Mouse (Mus musculus): ENCODE measurements around the gene Elmo1. TPM values are rescaled to one million over a fixed set of nuclear protein-coding genes. Genes with fewer than 3 reads are reported as not detected.

Gene Elmo1
- polyA plus RNA-seq, 1 experiment from 2014 or later, result 34.9 TPM

DNA sequence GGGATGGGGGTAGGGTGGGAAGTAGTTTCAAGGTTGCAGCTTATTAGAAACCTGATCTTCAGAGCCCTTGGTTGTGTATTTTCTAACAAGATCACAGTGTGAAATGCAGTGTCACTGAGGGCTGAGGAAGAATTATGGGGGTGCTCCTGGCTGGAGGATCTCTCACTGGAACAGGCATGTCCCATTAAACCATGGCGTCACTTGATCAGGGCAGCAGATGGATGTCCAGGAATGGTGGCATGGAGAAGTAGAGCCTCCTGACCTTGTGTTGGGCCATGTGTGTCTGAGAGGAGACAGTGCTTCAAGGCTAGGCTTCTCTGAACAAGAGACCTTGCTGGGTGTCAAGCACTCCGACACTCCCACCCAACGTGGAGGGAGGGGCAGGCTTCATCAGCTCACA is 431.1 kb downstream of the Elmo1 start:
- Histone ChIP-seq H3K4me2 (replicated peaks) (no peak overlapping the region), H3K36me3 (no peaks in the 10 kb centered on the region), H3K9ac (replicated peaks) (no peak overlapping the region), H3K4me1 (peaks cover 17% of the 10 kb centered on the region), H3K4me3 (no peak overlapping the region), H3K9me3 (no peaks in the 10 kb centered on the region), H3K27me3 (no peaks in the 10 kb centered on the region), H3K27ac (replicated peaks) (no peak overlapping the region)
- WGBS, result 78% methylated on average over 3 of the region's 3 CpGs
- no peak for ATAC-seq (replicated peaks)

GRCm38 (mm10) chr13:20523671-20524070 is 433.3 kb downstream of the Elmo1 start:
- Histone ChIP-seq H3K9ac (replicated peaks) (no peak overlapping the region), H3K4me3 (no peak overlapping the region), H3K27ac (replicated peaks) (no peak overlapping the region), H3K4me2 (replicated peaks) (no peak overlapping the region), H3K27me3 (no peaks in the 10 kb centered on the region), H3K36me3 (no peaks in the 10 kb centered on the region), H3K9me3 (no peaks in the 10 kb centered on the region), H3K4me1 (peaks cover 9% of the 10 kb centered on the region)
- no peak for ATAC-seq (replicated peaks)
- WGBS, result 80% methylated on average over 1 of the region's 1 CpGs

- no peaks in the 10 kb centered on the region for H3K36me3 ChIP-seq
- 73% methylated on average over 4 of the region's 4 CpGs for WGBS
- no peak overlapping the region for H3K4me3 ChIP-seq
- H3K4me2 ChIP-seq (replicated peaks), result no peak overlapping the region
- no peaks in the 10 kb centered on the region for H3K9me3 ChIP-seq
- H3K4me1 ChIP-seq, result no peaks in the 10 kb centered on the region
- H3K27me3 ChIP-seq, result no peaks in the 10 kb centered on the region
- no peak overlapping the region for H3K27ac ChIP-seq (replicated peaks)
- H3K9ac ChIP-seq (replicated peaks), result no peak overlapping the region
- no peak for ATAC-seq (replicated peaks)
Measured at GRCm38 (mm10) chr13:20525844-20526243, 435.4 kb downstream of the Elmo1 start.

GRCm38 (mm10) chr13:20537053-20537452 is 446.7 kb downstream of the Elmo1 start:
- H3K4me3 ChIP-seq, result no peak overlapping the region
- H3K4me2 ChIP-seq (replicated peaks), result no peak overlapping the region
- H3K9ac ChIP-seq (replicated peaks), result no peak overlapping the region
- WGBS, result 94% methylated on average over 1 of the region's 1 CpGs
- H3K27me3 ChIP-seq, result no peaks in the 10 kb centered on the region
- no peak overlapping the region for H3K27ac ChIP-seq (replicated peaks)
- H3K4me1 ChIP-seq, result peaks cover 14% of the 10 kb centered on the region; the same call in 1 of the 2 replicates
- H3K9me3 ChIP-seq, result no peaks in the 10 kb centered on the region
- ATAC-seq (replicated peaks), result no peak
- H3K36me3 ChIP-seq, result no peaks in the 10 kb centered on the region

- no peak for ATAC-seq (replicated peaks)
- Histone ChIP-seq H3K36me3 (no peaks in the 10 kb centered on the region), H3K4me1 (peaks cover 14% of the 10 kb centered on the region; the same call in 1 of the 2 replicates), H3K4me3 (no peak overlapping the region), H3K4me2 (replicated peaks) (no peak overlapping the region), H3K9ac (replicated peaks) (no peak overlapping the region), H3K27ac (replicated peaks) (no peak overlapping the region), H3K9me3 (no peaks in the 10 kb centered on the region), H3K27me3 (no peaks in the 10 kb centered on the region)
- WGBS, result 84% methylated on average over 2 of the region's 2 CpGs
Measured at GRCm38 (mm10) chr13:20537487-20537886, 447.1 kb downstream of the Elmo1 start.

- no peak overlapping the region for H3K9ac ChIP-seq (replicated peaks)
- 66% methylated on average over 12 of the region's 12 CpGs for WGBS
- no peaks in the 10 kb centered on the region for H3K36me3 ChIP-seq
- peaks cover 14% of the 10 kb centered on the region; the same call in 1 of the 2 replicates for H3K4me1 ChIP-seq
- H3K4me2 ChIP-seq (replicated peaks), result no peak overlapping the region
- peak overlapping the region; percentile 18; the same call in 1 of the 2 replicates for H3K27ac ChIP-seq (replicated peaks)
- no peaks in the 10 kb centered on the region for H3K9me3 ChIP-seq
- no peaks in the 10 kb centered on the region for H3K27me3 ChIP-seq
- no peak overlapping the region for H3K4me3 ChIP-seq
- ATAC-seq (replicated peaks), result no peak; the same call in 1 of the 2 replicates
Measured at GRCm38 (mm10) chr13:20538216-20539070, 448.0 kb downstream of the Elmo1 start.

GRCm38 (mm10) chr13:20539631-20540030 is 449.2 kb downstream of the Elmo1 start:
- Histone ChIP-seq H3K27ac (replicated peaks) (no peak overlapping the region), H3K36me3 (no peaks in the 10 kb centered on the region)

GRCm38 (mm10) chr13:20546568-20547204 is 456.3 kb downstream of the Elmo1 start:
- no peaks in the 10 kb centered on the region for H3K36me3 ChIP-seq
- H3K27ac ChIP-seq (replicated peaks), result no peak overlapping the region
- WGBS, result 83% methylated on average over 12 of the region's 12 CpGs

More at GRCm38 (mm10) chr13:20539631-20540030, 449.2 kb downstream of the Elmo1 start:
- WGBS, result 92% methylated on average over 2 of the region's 2 CpGs
- Histone ChIP-seq H3K4me2 (replicated peaks) (no peak overlapping the region), H3K4me3 (no peak overlapping the region), H3K4me1 (peaks cover 14% of the 10 kb centered on the region; the same call in 1 of the 2 replicates), H3K27me3 (no peaks in the 10 kb centered on the region), H3K9me3 (no peaks in the 10 kb centered on the region), H3K9ac (replicated peaks) (no peak overlapping the region)
- ATAC-seq (replicated peaks), result no peak

GRCm38 (mm10) chr13:20549983-20550382 is 459.6 kb downstream of the Elmo1 start:
- 81% methylated on average over 4 of the region's 4 CpGs for WGBS
- H3K4me1 ChIP-seq, result no peaks in the 10 kb centered on the region
- H3K9ac ChIP-seq (replicated peaks), result no peak overlapping the region
- ATAC-seq (replicated peaks), result no peak
- no peaks in the 10 kb centered on the region for H3K9me3 ChIP-seq
- no peak overlapping the region for H3K4me3 ChIP-seq
- no peak overlapping the region for H3K27ac ChIP-seq (replicated peaks)
- H3K27me3 ChIP-seq, result no peaks in the 10 kb centered on the region
- no peaks in the 10 kb centered on the region for H3K36me3 ChIP-seq
- no peak overlapping the region for H3K4me2 ChIP-seq (replicated peaks)

More at GRCm38 (mm10) chr13:20546568-20547204, 456.3 kb downstream of the Elmo1 start:
- ATAC-seq (replicated peaks), result no peak
- no peak overlapping the region for H3K4me3 ChIP-seq
- no peaks in the 10 kb centered on the region for H3K9me3 ChIP-seq
- H3K4me1 ChIP-seq, result no peaks in the 10 kb centered on the region
- H3K27me3 ChIP-seq, result no peaks in the 10 kb centered on the region
- H3K9ac ChIP-seq (replicated peaks), result no peak overlapping the region
- no peak overlapping the region for H3K4me2 ChIP-seq (replicated peaks)

DNA sequence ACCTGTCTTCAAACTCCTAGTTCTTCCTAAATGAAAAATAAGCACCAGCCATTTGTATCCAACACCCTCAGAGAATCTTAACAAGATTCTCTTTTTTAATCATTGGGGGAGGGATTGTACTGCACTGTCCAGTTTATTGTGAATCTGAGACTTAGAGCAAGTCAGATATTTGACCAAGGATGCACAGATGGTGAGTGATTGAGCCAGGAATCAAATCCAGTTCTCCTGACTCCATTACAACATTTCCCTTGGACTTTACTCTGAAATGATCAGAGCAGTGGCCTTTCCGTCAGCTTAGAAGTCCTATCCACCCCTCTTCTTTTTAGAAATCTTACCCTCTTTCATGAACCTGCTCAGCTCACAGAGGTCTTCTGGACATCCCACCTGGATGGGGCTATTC is 461.2 kb downstream of the Elmo1 start:
- no peaks in the 10 kb centered on the region for H3K27me3 ChIP-seq
- 94% methylated on average over 1 of the region's 1 CpGs for WGBS
- no peaks in the 10 kb centered on the region for H3K36me3 ChIP-seq
- H3K9ac ChIP-seq (replicated peaks), result no peak overlapping the region
- no peaks in the 10 kb centered on the region for H3K4me1 ChIP-seq
- no peak overlapping the region for H3K27ac ChIP-seq (replicated peaks)
- no peak for ATAC-seq (replicated peaks)
- no peak overlapping the region for H3K4me3 ChIP-seq
- H3K4me2 ChIP-seq (replicated peaks), result no peak overlapping the region
- H3K9me3 ChIP-seq, result no peaks in the 10 kb centered on the region

DNA sequence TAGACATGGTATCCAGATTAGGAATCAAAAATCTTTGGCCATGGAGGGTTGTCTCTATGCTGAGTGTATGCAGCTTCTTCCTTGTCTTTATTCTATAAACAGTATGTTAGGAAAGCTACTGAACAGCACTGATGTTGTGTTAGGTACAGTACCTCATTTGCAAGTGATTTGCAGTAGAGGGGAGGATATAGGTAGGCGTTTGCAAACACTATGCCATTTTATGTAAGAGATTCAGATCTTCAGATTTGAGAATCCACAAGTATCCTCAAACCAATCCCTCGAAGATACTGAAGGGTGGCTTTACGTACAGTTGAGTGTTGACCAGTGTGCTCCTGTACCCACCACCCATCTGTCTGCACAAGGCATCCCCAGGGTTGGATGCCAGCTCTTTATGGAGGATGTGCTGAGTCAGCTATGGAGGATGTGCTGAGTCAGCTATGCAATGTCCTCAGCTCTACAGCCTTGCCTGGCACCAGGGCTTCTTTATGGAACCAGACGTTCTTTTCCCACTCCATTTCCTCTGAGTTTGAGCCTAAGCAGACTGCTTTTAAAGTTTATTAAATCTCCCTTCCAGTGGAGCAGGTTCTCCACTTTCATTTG is 465.6 kb downstream of the Elmo1 start:
- H3K9me3 ChIP-seq, result no peaks in the 10 kb centered on the region
- H3K9ac ChIP-seq (replicated peaks), result no peak overlapping the region
- H3K4me1 ChIP-seq, result no peaks in the 10 kb centered on the region
- H3K27ac ChIP-seq (replicated peaks), result no peak overlapping the region
- H3K4me3 ChIP-seq, result no peak overlapping the region
- H3K4me2 ChIP-seq (replicated peaks), result no peak overlapping the region
- H3K36me3 ChIP-seq, result no peaks in the 10 kb centered on the region
- H3K27me3 ChIP-seq, result no peaks in the 10 kb centered on the region
- ATAC-seq (replicated peaks), result no peak
- WGBS, result 89% methylated on average over 4 of the region's 4 CpGs

- ATAC-seq (replicated peaks), result peak; percentile 42; the same call in 1 of the 2 replicates
- 78% methylated on average over 10 of the region's 10 CpGs for WGBS
- Histone ChIP-seq H3K4me1 (no peaks in the 10 kb centered on the region), H3K27ac (replicated peaks) (no peak overlapping the region), H3K4me3 (no peak overlapping the region), H3K27me3 (no peaks in the 10 kb centered on the region), H3K9me3 (no peaks in the 10 kb centered on the region), H3K36me3 (no peaks in the 10 kb centered on the region), H3K9ac (replicated peaks) (no peak overlapping the region), H3K4me2 (replicated peaks) (no peak overlapping the region)
Measured at GRCm38 (mm10) chr13:20556739-20557138, 466.3 kb downstream of the Elmo1 start.

Measured in forebrain, embryonic 15.5 days (tissue).